Mouse (Mus musculus): ENCODE measurements around the gene Traf7.

The Traf7 gene

GRCm38 (mm10) chr17:24507129-24507664 lies 20.5 kb downstream of the Traf7 start:
- in situ Hi-C loops (cut with MboI, MseI), result no loop called here

GRCm38 (mm10) chr17:24506332-24507070 lies 21.2 kb downstream of the Traf7 start:
- in situ Hi-C loops (cut with MboI, MseI), result no loop called here

GRCm38 (mm10) chr17:24505286-24505955 lies 22.3 kb downstream of the Traf7 start:
- in situ Hi-C loops (cut with MboI, MseI), result no loop called here

GRCm38 (mm10) chr17:24504085-24504484 lies 23.7 kb downstream of the Traf7 start:
- in situ Hi-C loops (cut with MboI, MseI), result no loop called here

- in situ Hi-C loops (cut with MboI, MseI), result no loop called here
Measured at GRCm38 (mm10) chr17:24502208-24502607, 25.5 kb downstream of the Traf7 start.

- in situ Hi-C loops (cut with MboI, MseI), result no loop called here
Measured at GRCm38 (mm10) chr17:24496026-24496425, 31.7 kb downstream of the Traf7 start.

- in situ Hi-C loops (cut with MboI, MseI), result no loop called here
Measured at GRCm38 (mm10) chr17:24495443-24495842, 32.3 kb downstream of the Traf7 start.

GRCm38 (mm10) chr17:24494627-24495335 lies 33.0 kb downstream of the Traf7 start:
- in situ Hi-C loops (cut with MboI, MseI), result no loop called here

GRCm38 (mm10) chr17:24490399-24490798 lies 37.3 kb downstream of the Traf7 start:
- in situ Hi-C loops (cut with MboI, MseI), result no loop called here

GRCm38 (mm10) chr17:24489265-24490030 lies 38.3 kb downstream of the Traf7 start:
- in situ Hi-C loops (cut with MboI, MseI), result no loop called here

- in situ Hi-C loops (cut with MboI, MseI), result no loop called here
Measured at GRCm38 (mm10) chr17:24488662-24489264, 39.0 kb downstream of the Traf7 start.

GRCm38 (mm10) chr17:24488186-24488661 lies 39.5 kb downstream of the Traf7 start, which contains the start of gene Caskin1:
TSS of gene Caskin1 (plus strand) at chr17:24488601.
- in situ Hi-C loops (cut with MboI, MseI), result no loop called here

GRCm38 (mm10) chr17:24485090-24485860 lies 42.5 kb downstream of the Traf7 start:
- in situ Hi-C loops (cut with MboI, MseI), result no loop called here

- in situ Hi-C loops (cut with MboI, MseI), result no loop called here
Measured at GRCm38 (mm10) chr17:24483495-24483894, 44.2 kb downstream of the Traf7 start.

- in situ Hi-C loops (cut with MboI, MseI), result no loop called here
Measured at GRCm38 (mm10) chr17:24481027-24481815, 46.5 kb downstream of the Traf7 start.

GRCm38 (mm10) chr17:24480201-24480826 lies 47.4 kb downstream of the Traf7 start:
- in situ Hi-C loops (cut with MboI, MseI), result no loop called here

GRCm38 (mm10) chr17:24479431-24479830 lies 48.3 kb downstream of the Traf7 start:
- in situ Hi-C loops (cut with MboI, MseI), result no loop called here

- in situ Hi-C loops (cut with MboI, MseI), result no loop called here
Measured at GRCm38 (mm10) chr17:24478663-24479380, 48.9 kb downstream of the Traf7 start, which contains the start of gene Mlst8. TSS of gene Mlst8 (minus strand) at chr17:24479078.
